Mouse (Mus musculus) hindbrain, embryonic 11.5 days (tissue): ENCODE data around the gene Gins1. TPM values are rescaled to one million over a fixed set of nuclear protein-coding genes. Genes with fewer than 3 reads are reported as not detected.

Experiments
- ATAC-seq: fragments of 200-750 bp; cut with Nextera tagmentation; 2 replicates; pipeline ENCODE4 v1.8.0; 2017; ENCODE audit warnings: mild to moderate bottlenecking, moderate TSS enrichment, moderate library complexity; ENCODE audit not compliant: low FRiP score
- DNase-seq: peaks from one replicate; pipeline ENCODE4 v3.0.0-alpha.2; 2015; ENCODE audit warnings: low spot score
- H3K27ac ChIP-seq: fragments of 300-500 bp; sonication (generic); 2 replicates; pipeline ENCODE4 v1.5.1; 2014; ENCODE audit warnings: mild to moderate bottlenecking, low read depth, low read length
- H3K27me3 ChIP-seq: fragments of 300-500 bp; sonication (generic); 2 replicates; pipeline ENCODE4 v1.6.1; 2014; ENCODE audit warnings: mild to moderate bottlenecking, low read length, moderate library complexity, mixed read lengths; ENCODE audit not compliant: control insufficient read depth, insufficient read depth
- H3K36me3 ChIP-seq: fragments of 300-500 bp; sonication (generic); 2 replicates; pipeline ENCODE4 v1.6.1; 2014; ENCODE audit warnings: mild to moderate bottlenecking, low read length, moderate library complexity, mixed read lengths; ENCODE audit not compliant: control insufficient read depth, insufficient read depth
- H3K4me1 ChIP-seq: fragments of 300-500 bp; sonication (generic); replicated peaks from 2 replicates; pipeline ENCODE4 v1.6.1; 2014; ENCODE audit warnings: low read length, mixed read lengths; ENCODE audit not compliant: control insufficient read depth, insufficient read depth
- H3K4me2 ChIP-seq: fragments of 300-500 bp; sonication (generic); replicated peaks from 2 replicates; pipeline ENCODE4 v1.6.1; 2014; ENCODE audit warnings: mild to moderate bottlenecking, low read depth, low read length
- H3K4me3 ChIP-seq: fragments of 300-500 bp; sonication (generic); 2 replicates; pipeline ENCODE4 v1.5.1; 2014; ENCODE audit warnings: low read depth, low read length
- H3K9ac ChIP-seq: fragments of 300-500 bp; sonication (generic); 2 replicates; pipeline ENCODE4 v1.6.1; 2014; ENCODE audit warnings: low read depth, low read length
- H3K9me3 ChIP-seq: fragments of 300-500 bp; sonication (generic); 2 replicates; pipeline ENCODE4 v1.6.1; 2016; ENCODE audit warnings: low read length; ENCODE audit not compliant: control insufficient read depth
- WGBS: fragments of 180-500 bp; shearing (Covaris S2); extraction: QIAGEN DNeasy Blood & Tissue Kit; methylation state at CpG from one replicate; pipeline ENCODE4 v1.1.7; 2014; 5-methylcytosine and 5-hydroxymethylcytosine counted together
- polyA plus RNA-seq: library from polyadenylated mRNA; unstranded; fragments of >200 nt; fragmentation: Nextera tagmentation; extraction: Ambion mirVana; gene quantifications from 2 replicates; pipeline ENCODE4 v1.2.1, GENCODE M21; 2014

Gins1 gene
- polyA plus RNA-seq, 1 experiment from 2014 or later, result 66.0 TPM

GRCm38 (mm10) chr2:150920543-150920942 lies 15.3 kb downstream of the Gins1 start:
- no peak overlapping the region for H3K4me3 ChIP-seq
- peaks cover 3% of the 10 kb centered on the region; the same call in 1 of the 2 replicates for H3K36me3 ChIP-seq
- H3K27ac ChIP-seq, result no peak overlapping the region
- no peaks in the 10 kb centered on the region for H3K4me1 ChIP-seq
- DNase-seq (no peak), ATAC-seq (no peak)
- 96% methylated on average over 3 of the region's 3 CpGs for WGBS
- H3K9ac ChIP-seq, result no peak overlapping the region
- no peaks in the 10 kb centered on the region for H3K27me3 ChIP-seq
- no peaks in the 10 kb centered on the region for H3K9me3 ChIP-seq
- H3K4me2 ChIP-seq, result no peak overlapping the region

GRCm38 (mm10) chr2:150921697-150922096 lies 16.5 kb downstream of the Gins1 start:
- peaks cover 3% of the 10 kb centered on the region; the same call in 1 of the 2 replicates for H3K36me3 ChIP-seq
- no peak overlapping the region for H3K27ac ChIP-seq
- no peak overlapping the region for H3K4me2 ChIP-seq
- ATAC-seq (no peak), DNase-seq (no peak)
- no peaks in the 10 kb centered on the region for H3K27me3 ChIP-seq
- H3K4me3 ChIP-seq, result no peak overlapping the region
- no peak overlapping the region for H3K9ac ChIP-seq
- H3K4me1 ChIP-seq, result no peaks in the 10 kb centered on the region
- 96% methylated on average over 6 of the region's 6 CpGs for WGBS
- no peaks in the 10 kb centered on the region for H3K9me3 ChIP-seq

GRCm38 (mm10) chr2:150922165-150922564 lies 17.0 kb downstream of the Gins1 start:
- peaks cover 3% of the 10 kb centered on the region; the same call in 1 of the 2 replicates for H3K36me3 ChIP-seq
- 86% methylated on average over 4 of the region's 4 CpGs for WGBS
- ATAC-seq, result no peak

GRCm38 (mm10) chr2:150923026-150923425 lies 17.8 kb downstream of the Gins1 start:
- Histone ChIP-seq H3K27ac (no peak overlapping the region), H3K27me3 (no peaks in the 10 kb centered on the region), H3K9me3 (no peaks in the 10 kb centered on the region), H3K9ac (no peak overlapping the region), H3K4me2 (no peak overlapping the region), H3K4me1 (no peaks in the 10 kb centered on the region), H3K4me3 (no peak overlapping the region), H3K36me3 (no peaks in the 10 kb centered on the region)
- ATAC-seq (no peak), DNase-seq (no peak)
- 98% methylated on average over 3 of the region's 3 CpGs for WGBS

More at GRCm38 (mm10) chr2:150922165-150922564, 17.0 kb downstream of the Gins1 start:
- no peak overlapping the region for H3K4me3 ChIP-seq
- H3K9ac ChIP-seq, result no peak overlapping the region
- no peaks in the 10 kb centered on the region for H3K4me1 ChIP-seq
- H3K4me2 ChIP-seq, result no peak overlapping the region
- H3K27me3 ChIP-seq, result no peaks in the 10 kb centered on the region
- H3K27ac ChIP-seq, result no peak overlapping the region
- DNase-seq, result no peak
- no peaks in the 10 kb centered on the region for H3K9me3 ChIP-seq

- ATAC-seq, result no peak
- Histone ChIP-seq H3K36me3 (no peaks in the 10 kb centered on the region), H3K27me3 (no peaks in the 10 kb centered on the region), H3K9ac (no peak overlapping the region), H3K9me3 (no peaks in the 10 kb centered on the region), H3K4me1 (no peaks in the 10 kb centered on the region), H3K27ac (no peak overlapping the region), H3K4me2 (no peak overlapping the region), H3K4me3 (no peak overlapping the region)
- 92% methylated on average over 7 of the region's 7 CpGs for whole genome bisulfite sequencing
- DNase-seq, result no peak
Observed at GRCm38 (mm10) chr2:150923505-150923904, 18.3 kb downstream of the Gins1 start.

- no peaks in the 10 kb centered on the region for H3K27me3 ChIP-seq
- H3K4me3 ChIP-seq, result no peak overlapping the region
- peaks cover 3% of the 10 kb centered on the region; the same call in 1 of the 2 replicates for H3K36me3 ChIP-seq
- WGBS, result 96% methylated on average over 11 of the region's 11 CpGs
- no peak overlapping the region for H3K4me2 ChIP-seq
- H3K9ac ChIP-seq, result no peak overlapping the region
- ATAC-seq, result no peak
- no peaks in the 10 kb centered on the region for H3K9me3 ChIP-seq
- DNase-seq, result no peak
- no peaks in the 10 kb centered on the region for H3K4me1 ChIP-seq
- H3K27ac ChIP-seq, result no peak overlapping the region
Observed at GRCm38 (mm10) chr2:150927038-150927720, 22.0 kb downstream of the Gins1 start.

- no peak for DNase-seq
- no peaks in the 10 kb centered on the region for H3K9me3 ChIP-seq
- H3K36me3 ChIP-seq, result peaks cover 3% of the 10 kb centered on the region; the same call in 1 of the 2 replicates
- no peak overlapping the region for H3K4me3 ChIP-seq
- H3K9ac ChIP-seq, result no peak overlapping the region
- ATAC-seq, result no peak
- no peaks in the 10 kb centered on the region for H3K4me1 ChIP-seq
- H3K27ac ChIP-seq, result no peak overlapping the region
- 88% methylated on average over 6 of the region's 6 CpGs for WGBS
- no peaks in the 10 kb centered on the region for H3K27me3 ChIP-seq
- no peak overlapping the region for H3K4me2 ChIP-seq
Observed at GRCm38 (mm10) chr2:150929156-150929555, 24.0 kb downstream of the Gins1 start.

- H3K27ac ChIP-seq, result no peak overlapping the region
- H3K4me3 ChIP-seq, result no peak overlapping the region
- ATAC-seq (no peak), DNase-seq (no peak)
- WGBS, result 68% methylated on average over 3 of the region's 3 CpGs
- H3K4me2 ChIP-seq, result no peak overlapping the region
- peaks cover 6% of the 10 kb centered on the region; the same call in 1 of the 2 replicates for H3K36me3 ChIP-seq
- no peak overlapping the region for H3K9ac ChIP-seq
- no peaks in the 10 kb centered on the region for H3K9me3 ChIP-seq
- no peaks in the 10 kb centered on the region for H3K27me3 ChIP-seq
- H3K4me1 ChIP-seq, result no peaks in the 10 kb centered on the region
Observed at GRCm38 (mm10) chr2:150930806-150931205, 25.6 kb downstream of the Gins1 start.

- no peaks in the 10 kb centered on the region for H3K4me1 ChIP-seq
- no peak overlapping the region for H3K9ac ChIP-seq
- no peaks in the 10 kb centered on the region for H3K9me3 ChIP-seq
- H3K27ac ChIP-seq, result no peak overlapping the region
- ATAC-seq (no peak), DNase-seq (no peak)
- H3K36me3 ChIP-seq, result peaks cover 8% of the 10 kb centered on the region; the same call in 1 of the 2 replicates
- H3K4me2 ChIP-seq, result no peak overlapping the region
- H3K27me3 ChIP-seq, result no peaks in the 10 kb centered on the region
- 84% methylated on average over 19 of the region's 19 CpGs for WGBS
- no peak overlapping the region for H3K4me3 ChIP-seq
Observed at GRCm38 (mm10) chr2:150933482-150933881, 28.3 kb downstream of the Gins1 start.
